Mouse (Mus musculus): ENCODE results near the gene Pgap2. TPM values are rescaled to one million over a fixed set of nuclear protein-coding genes. Genes with fewer than 3 reads are reported as not detected.
A peak's percentile ranks its signal among the peaks of the same experiment; 100 is the strongest.
"Not testable (repeated sequence)": the region's sequence is repeated elsewhere in the genome, so short reads cannot be mapped to it uniquely, and the experiment has no call there.

Gene Pgap2
- polyA plus RNA-seq, 1 experiment: not detected

- TF ChIP-seq POLR2A (IDR thresholded peaks at IDR 0.05; ENCODE audit: insufficient read depth, low read depth, low read length): no peak
- no peak for TF ChIP-seq CTCF (IDR thresholded peaks at IDR 0.05; ENCODE audit: insufficient read depth, low read depth, low read length)
- Histone ChIP-seq H3K4me3 (ENCODE audit: insufficient read depth, low read depth, low read length) (no peak overlapping the region), H3K4me1 (ENCODE audit: control insufficient read depth, insufficient read depth, low read length) (no peaks in the 10 kb centered on the region), H3K27ac (ENCODE audit: insufficient read depth, low read depth, low read length) (no peak overlapping the region)
- WGBS: 90% methylated on average over 3 of the region's 3 CpGs
Observed at GRCm38 (mm10) chr7:102256636-102257035, 46.6 kb downstream of the Pgap2 start.

- H3K4me1 ChIP-seq (ENCODE audit: control insufficient read depth, insufficient read depth, low read length): no peaks in the 10 kb centered on the region
- 19% methylated on average over 4 of the region's 4 CpGs for WGBS
Observed at GRCm38 (mm10) chr7:102258189-102258588, 48.2 kb downstream of the Pgap2 start.

GRCm38 (mm10) chr7:102258753-102259152 lies 48.7 kb downstream of the Pgap2 start:
- WGBS: 76% methylated on average over 3 of the region's 3 CpGs
- Histone ChIP-seq H3K27ac (ENCODE audit: insufficient read depth, low read depth, low read length) (no peak overlapping the region), H3K4me1 (ENCODE audit: control insufficient read depth, insufficient read depth, low read length) (no peaks in the 10 kb centered on the region), H3K4me3 (ENCODE audit: insufficient read depth, low read depth, low read length) (no peak overlapping the region)
- TF ChIP-seq POLR2A (IDR thresholded peaks at IDR 0.05; ENCODE audit: insufficient read depth, low read depth, low read length): no peak
- TF ChIP-seq CTCF (IDR thresholded peaks at IDR 0.05; ENCODE audit: insufficient read depth, low read depth, low read length): no peak

More at GRCm38 (mm10) chr7:102258189-102258588, 48.2 kb downstream of the Pgap2 start:
- TF ChIP-seq POLR2A (IDR thresholded peaks at IDR 0.05; ENCODE audit: insufficient read depth, low read depth, low read length) (no peak), CTCF (IDR thresholded peaks at IDR 0.05; ENCODE audit: insufficient read depth, low read depth, low read length) (no peak)
- Histone ChIP-seq H3K4me3 (ENCODE audit: insufficient read depth, low read depth, low read length) (no peak overlapping the region), H3K27ac (ENCODE audit: insufficient read depth, low read depth, low read length) (no peak overlapping the region)

GRCm38 (mm10) chr7:102259716-102260479 lies 49.9 kb downstream of the Pgap2 start:
- 90% methylated on average over 10 of the region's 10 CpGs for WGBS
- no peak for TF ChIP-seq POLR2A (IDR thresholded peaks at IDR 0.05; ENCODE audit: insufficient read depth, low read depth, low read length)
- TF ChIP-seq CTCF (IDR thresholded peaks at IDR 0.05; ENCODE audit: insufficient read depth, low read depth, low read length): no peak
- Histone ChIP-seq H3K4me1 (ENCODE audit: control insufficient read depth, insufficient read depth, low read length) (no peaks in the 10 kb centered on the region), H3K27ac (ENCODE audit: insufficient read depth, low read depth, low read length) (no peak overlapping the region), H3K4me3 (ENCODE audit: insufficient read depth, low read depth, low read length) (no peak overlapping the region)

- 89% methylated on average over 1 of the region's 1 CpGs for WGBS
- Histone ChIP-seq H3K27ac (ENCODE audit: insufficient read depth, low read depth, low read length) (no peak overlapping the region), H3K4me1 (ENCODE audit: control insufficient read depth, insufficient read depth, low read length) (no peaks in the 10 kb centered on the region), H3K4me3 (ENCODE audit: insufficient read depth, low read depth, low read length) (no peak overlapping the region)
- no peak for TF ChIP-seq CTCF (IDR thresholded peaks at IDR 0.05; ENCODE audit: insufficient read depth, low read depth, low read length)
- no peak for TF ChIP-seq POLR2A (IDR thresholded peaks at IDR 0.05; ENCODE audit: insufficient read depth, low read depth, low read length)
Observed at GRCm38 (mm10) chr7:102260518-102260917, 50.5 kb downstream of the Pgap2 start.

GRCm38 (mm10) chr7:102263020-102263419 lies 53.0 kb downstream of the Pgap2 start:
- Histone ChIP-seq H3K27ac (ENCODE audit: insufficient read depth, low read depth, low read length) (no peak overlapping the region), H3K4me3 (ENCODE audit: insufficient read depth, low read depth, low read length) (no peak overlapping the region), H3K4me1 (ENCODE audit: control insufficient read depth, insufficient read depth, low read length) (no peaks in the 10 kb centered on the region)
- no peak for TF ChIP-seq CTCF (IDR thresholded peaks at IDR 0.05; ENCODE audit: insufficient read depth, low read depth, low read length)
- no peak for TF ChIP-seq POLR2A (IDR thresholded peaks at IDR 0.05; ENCODE audit: insufficient read depth, low read depth, low read length)
- WGBS: 96% methylated on average over 2 of the region's 2 CpGs

GRCm38 (mm10) chr7:102266021-102266400 lies 56.0 kb downstream of the Pgap2 start:
- 97% methylated on average over 10 of the region's 10 CpGs for WGBS

GRCm38 (mm10) chr7:102266401-102267042 lies 56.5 kb downstream of the Pgap2 start:
- Histone ChIP-seq H3K4me3 (ENCODE audit: insufficient read depth, low read depth, low read length) (no peak overlapping the region), H3K4me1 (ENCODE audit: control insufficient read depth, insufficient read depth, low read length) (no peaks in the 10 kb centered on the region; the same call in 1 of the 2 replicates), H3K27ac (ENCODE audit: insufficient read depth, low read depth, low read length) (0 out of 2 replicates have a peak overlapping the region, but pooled peaks have one; percentile 5)
- WGBS: 55% methylated on average over 14 of the region's 14 CpGs
- TF ChIP-seq CTCF (IDR thresholded peaks at IDR 0.05; ENCODE audit: insufficient read depth, low read depth, low read length) (no peak), POLR2A (IDR thresholded peaks at IDR 0.05; ENCODE audit: insufficient read depth, low read depth, low read length) (no peak)

More at GRCm38 (mm10) chr7:102266021-102266400, 56.0 kb downstream of the Pgap2 start:
- H3K4me3 ChIP-seq (ENCODE audit: insufficient read depth, low read depth, low read length); H3K4me1 ChIP-seq (ENCODE audit: control insufficient read depth, insufficient read depth, low read length): not testable (repeated sequence)
- H3K27ac ChIP-seq (ENCODE audit: insufficient read depth, low read depth, low read length): 0 out of 2 replicates have a peak overlapping the region, but pooled peaks have one; percentile 5

- H3K4me1 ChIP-seq (ENCODE audit: control insufficient read depth, insufficient read depth, low read length): no peaks in the 10 kb centered on the region; the same call in 1 of the 2 replicates
- under 1% methylated on average over 34 of the region's 34 CpGs for WGBS
- peak; percentile 55 for TF ChIP-seq CTCF (IDR thresholded peaks at IDR 0.05; ENCODE audit: insufficient read depth, low read depth, low read length)
- TF ChIP-seq POLR2A (IDR thresholded peaks at IDR 0.05; ENCODE audit: insufficient read depth, low read depth, low read length): peak; percentile 42; the same call in 1 of the 2 replicates
- peak overlapping the region; percentile 14; the same call in 1 of the 2 replicates for H3K27ac ChIP-seq (ENCODE audit: insufficient read depth, low read depth, low read length)
- H3K4me3 ChIP-seq (ENCODE audit: insufficient read depth, low read depth, low read length): peak overlapping the region; percentile 90
Observed at GRCm38 (mm10) chr7:102267113-102267579, 57.1 kb downstream of the Pgap2 start.
